Mouse (Mus musculus): ENCODE measurements around the gene Zscan20.
"Not testable (repeated sequence)": the region's sequence is repeated elsewhere in the genome, so short reads cannot be mapped to it uniquely, and the experiment has no call there.

Zscan20 gene

DNA sequence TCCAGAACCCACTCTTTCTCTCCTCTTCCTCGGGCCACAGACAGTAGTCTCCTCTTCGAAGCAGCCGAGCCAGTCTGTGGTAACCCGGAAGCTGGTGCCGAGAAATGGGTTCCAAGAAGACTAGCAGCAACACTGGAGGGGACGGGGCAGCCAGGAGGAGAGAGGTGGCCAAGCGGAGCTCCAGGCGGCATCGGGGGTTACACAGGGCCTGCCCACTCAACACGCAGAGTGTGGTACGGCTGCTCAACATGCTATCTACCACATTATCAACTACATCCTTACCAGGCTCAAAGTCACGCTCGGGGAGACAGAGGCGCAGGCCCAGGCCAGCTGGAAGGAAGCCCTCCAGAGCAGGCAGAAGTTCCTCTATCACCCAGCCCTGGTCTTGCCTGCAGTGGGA lies 5.9 kb upstream of the Zscan20 start:
- no peak for DNase-seq (ENCODE audit: low spot score in 2 of 2)

DNA sequence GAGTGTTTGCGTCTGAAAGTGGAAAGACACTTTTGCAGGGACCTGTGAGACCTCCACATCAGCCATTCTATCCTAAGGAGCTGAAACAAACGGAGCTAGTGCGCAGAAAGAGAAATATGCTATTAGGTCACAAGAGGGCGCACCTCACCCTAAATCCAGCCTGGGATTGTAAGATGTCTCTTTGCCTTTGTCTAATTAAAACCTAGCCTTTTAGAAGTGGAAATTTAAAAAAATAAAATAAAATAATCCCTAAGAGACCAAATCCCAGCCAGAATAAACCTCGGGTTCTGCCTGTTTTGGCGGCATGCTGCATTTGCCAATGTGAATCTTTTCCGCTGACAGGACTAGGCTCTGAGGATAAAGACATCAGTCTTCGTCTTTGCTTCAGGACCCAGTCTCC lies 3.4 kb upstream of the Zscan20 start:
- DNase-seq (ENCODE audit: low spot score in 2 of 2), result no peak

DNA sequence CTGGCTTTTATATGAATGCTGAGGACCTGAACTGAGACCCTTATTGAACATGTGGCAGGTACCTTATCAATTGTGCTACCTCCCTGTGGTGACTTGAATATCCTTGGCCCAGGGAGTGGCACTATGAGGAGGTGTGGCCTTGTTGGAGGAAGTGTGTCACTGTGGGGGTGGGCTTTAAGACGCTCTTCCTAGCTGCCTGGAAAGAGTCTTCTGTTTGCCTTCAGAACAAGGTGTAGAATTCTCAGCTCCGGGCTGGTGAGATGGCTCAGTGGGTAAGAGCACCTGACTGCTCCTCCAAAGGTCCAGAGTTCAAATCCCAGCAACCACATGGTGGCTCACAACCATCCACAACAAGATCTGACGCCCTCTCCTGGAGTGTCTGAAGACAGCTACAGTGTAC lies 1.8 kb upstream of the Zscan20 start:
- not testable (repeated sequence) for DNase-seq (ENCODE audit: low spot score in 2 of 2)

DNA sequence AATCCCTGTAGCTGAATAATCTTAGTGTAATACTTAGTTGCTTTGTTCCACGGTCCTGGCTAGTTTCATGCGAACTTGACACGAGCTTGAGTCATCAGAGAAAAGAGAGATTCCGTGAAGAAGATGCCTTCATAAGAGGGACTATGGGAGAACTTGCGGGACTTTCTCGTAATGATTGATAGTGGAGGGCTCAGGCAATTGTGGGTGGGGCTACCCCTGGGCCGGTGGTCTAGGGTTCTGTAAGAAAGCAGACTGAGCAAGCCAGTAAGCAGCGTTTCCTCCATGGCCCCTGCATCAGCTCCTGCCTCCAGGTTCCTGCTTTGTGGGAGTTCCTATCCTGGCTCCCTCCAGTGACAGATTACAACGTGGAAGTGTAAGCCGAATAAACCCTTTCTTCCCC lies 808 bp upstream of the Zscan20 start:
- DNase-seq (ENCODE audit: low spot score in 2 of 2), result no peak

DNA sequence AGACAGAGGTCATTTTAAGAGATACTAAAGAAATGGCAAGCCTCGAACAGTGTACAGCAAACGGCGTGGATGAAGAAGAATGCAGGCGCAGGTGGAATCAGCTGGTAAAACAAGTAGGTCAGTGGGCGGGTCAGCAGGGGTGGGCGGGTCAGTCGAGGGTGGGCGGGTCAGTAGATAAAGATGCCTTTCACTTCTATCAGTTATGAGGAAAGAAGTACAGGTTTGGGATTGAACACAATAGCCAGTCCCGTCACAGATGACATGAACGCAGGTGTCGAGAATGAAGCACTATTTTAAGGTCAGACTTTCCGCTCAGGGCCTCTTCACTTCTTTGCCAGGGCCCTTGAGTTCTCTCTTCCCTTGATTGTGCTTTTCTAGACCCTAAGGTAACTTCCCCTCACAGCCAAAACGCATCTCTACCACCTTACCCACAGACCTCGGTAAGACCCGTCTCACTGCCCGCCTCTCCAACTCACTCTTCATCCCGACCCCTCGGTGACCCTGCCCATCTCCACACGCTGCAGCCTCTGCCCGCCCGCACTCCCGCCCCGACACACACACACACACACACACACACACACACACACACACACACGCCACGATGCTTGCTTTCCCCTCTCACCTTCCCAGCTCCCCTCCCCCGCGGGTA lies 498 bp downstream of the Zscan20 start:
- DNase-seq (ENCODE audit: low spot score in 2 of 2), result no peak

DNA sequence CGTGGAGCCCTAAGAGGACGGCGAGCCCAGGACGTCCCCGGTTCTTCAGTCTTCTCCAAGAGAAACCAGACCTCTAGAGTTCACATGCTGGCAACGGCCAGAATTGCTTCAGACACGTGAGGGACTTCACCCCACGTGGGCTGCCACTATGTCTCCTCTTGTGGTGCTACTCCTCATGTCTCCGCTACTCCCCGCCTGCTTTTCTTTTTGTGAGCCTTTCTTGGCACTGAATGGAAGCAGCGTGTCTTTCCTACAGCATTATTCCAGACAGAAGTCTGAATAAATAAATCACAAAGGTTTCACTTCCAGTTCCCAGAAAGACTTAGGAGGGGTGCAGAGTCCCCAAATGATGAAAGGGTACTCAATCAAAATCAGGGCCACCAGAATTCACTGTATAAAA lies 2.2 kb downstream of the Zscan20 start:
- DNase-seq (ENCODE audit: low spot score in 2 of 2), result no peak

DNA sequence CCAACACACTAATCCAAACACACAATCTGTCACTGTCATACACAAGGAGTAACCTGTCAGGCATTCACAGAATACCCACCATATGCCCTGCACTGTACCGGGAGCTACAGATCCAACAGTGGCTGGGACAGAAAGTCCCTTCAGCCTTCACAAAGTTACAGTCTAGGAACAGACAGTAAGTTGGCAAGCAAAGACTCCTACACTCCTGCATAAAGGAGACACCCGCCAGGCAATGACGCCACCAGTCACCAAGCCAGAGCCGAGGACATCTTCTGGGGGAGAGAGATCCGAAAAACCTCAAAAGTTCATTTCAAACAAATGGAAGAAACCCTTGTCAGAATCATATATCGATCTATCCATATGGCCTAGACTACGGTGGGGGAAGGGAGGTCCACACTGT lies 3.3 kb downstream of the Zscan20 start:
- DNase-seq (ENCODE audit: low spot score in 2 of 2), result no peak

DNA sequence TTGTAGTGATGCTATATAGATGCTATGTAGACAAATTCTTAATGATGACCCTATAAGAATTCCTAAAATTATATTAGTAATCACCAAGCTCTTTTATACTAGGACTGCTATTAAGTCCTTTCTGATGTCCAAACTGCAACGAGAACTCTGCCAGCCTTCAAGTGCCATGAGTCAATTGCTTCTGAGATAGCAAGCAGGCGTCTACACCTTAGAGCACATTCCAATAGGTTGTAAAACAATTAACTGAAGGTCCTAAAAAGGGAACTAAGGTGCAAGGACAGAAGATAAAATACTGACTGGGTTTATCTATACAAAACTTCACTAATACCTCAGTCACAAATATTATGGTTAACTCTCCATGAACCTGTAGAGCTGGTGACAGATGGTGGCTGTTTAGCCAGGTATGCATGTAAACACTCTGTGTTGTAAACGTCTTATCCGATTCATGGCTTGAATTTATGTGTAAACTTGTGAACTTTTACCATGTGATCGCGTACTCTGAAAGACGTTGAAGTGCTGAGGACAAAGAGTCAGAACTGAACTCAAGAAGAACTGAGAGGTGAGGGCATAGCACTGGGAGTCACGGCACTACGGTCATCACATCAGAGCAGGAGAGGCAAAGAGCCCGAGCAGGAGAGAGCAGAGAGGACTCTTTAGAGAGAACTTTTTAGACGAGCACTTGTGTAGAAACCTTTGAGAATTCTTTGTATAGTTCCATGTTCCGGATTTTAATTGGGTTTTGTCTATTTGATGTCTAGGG lies 11.9 kb downstream of the Zscan20 start:
- DNase-seq (ENCODE audit: low spot score in 2 of 2), result no peak

DNA sequence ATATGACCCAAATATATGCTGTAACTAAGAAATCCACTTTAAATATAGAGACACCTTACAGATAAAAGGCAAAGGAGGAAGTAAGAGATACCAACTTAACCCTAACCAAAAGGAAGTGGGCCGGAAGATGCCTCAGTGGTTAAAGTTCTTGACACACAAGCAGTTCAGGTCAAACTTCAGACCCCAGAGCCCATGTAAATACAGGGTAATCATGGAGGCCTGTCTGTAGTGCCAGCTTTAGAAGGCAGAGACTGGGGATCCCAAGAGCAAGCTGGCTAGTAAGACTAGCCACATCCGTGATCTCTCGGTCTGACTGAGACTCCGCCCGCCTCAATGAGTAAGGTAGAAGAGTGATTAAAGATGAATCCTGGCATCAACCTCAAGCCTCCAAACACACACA lies 15.8 kb downstream of the Zscan20 start:
- DNase-seq (ENCODE audit: low spot score in 2 of 2), result no peak

DNA sequence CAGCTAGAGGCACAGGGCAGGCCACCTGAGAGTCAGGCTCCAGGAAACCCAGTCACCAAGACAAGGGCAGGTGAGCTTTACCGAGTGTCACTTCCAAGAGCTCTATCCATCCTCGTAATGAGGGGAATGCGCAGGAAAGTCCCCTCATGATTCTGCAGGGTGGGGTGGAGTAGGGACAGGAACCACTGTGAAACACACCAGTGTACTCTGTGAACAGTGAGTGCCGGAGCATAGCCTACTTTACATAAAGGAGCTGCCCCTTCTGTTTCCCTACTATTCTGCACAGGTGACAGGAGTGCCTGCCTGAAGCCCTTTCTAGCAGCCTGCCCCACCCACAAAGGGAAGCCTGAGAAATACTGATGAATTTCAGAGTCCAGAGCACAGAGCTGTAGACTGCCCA lies 16.6 kb downstream of the Zscan20 start:
- DNase-seq (ENCODE audit: low spot score in 2 of 2), result no peak

DNA sequence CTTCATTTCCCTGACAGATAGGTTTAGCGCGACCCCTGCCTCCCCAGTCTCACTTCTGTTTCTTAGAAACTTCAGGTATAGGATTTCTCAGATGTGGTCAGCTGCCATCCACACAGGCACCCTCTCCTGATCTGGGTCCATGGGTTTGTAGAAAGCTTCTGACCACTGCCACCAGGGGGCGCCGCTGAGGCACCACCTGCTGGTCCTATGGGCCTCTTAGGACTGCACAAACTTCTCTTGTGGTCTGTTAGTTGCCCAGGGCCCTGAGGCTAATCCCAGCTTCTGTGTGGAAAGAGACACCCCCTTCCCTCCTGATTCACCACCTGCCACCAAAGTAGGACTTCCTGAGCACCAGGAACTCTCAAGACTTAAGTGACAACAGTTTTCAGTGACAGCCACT lies 30.7 kb downstream of the Zscan20 start:
- no peak for DNase-seq (ENCODE audit: low spot score in 2 of 2)

DNA sequence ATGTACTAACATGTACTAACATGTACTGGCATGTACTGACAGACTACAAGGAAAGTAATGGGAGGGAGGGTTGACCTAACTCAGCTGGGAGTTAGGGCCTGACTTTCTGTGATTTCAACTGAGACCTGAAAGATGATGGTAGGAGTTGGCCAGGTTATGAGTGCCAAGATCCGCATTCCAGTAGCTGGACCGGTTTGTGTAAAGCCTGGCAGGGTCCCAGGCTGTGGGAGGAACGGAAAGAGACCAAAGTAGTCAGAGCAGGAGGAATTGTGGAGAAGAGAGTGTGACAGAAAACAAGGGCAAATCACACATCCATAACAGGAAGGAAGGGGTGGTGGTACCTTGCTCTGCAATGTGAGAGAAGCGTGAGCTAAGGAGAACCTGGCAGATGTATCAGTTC lies 34.1 kb downstream of the Zscan20 start:
- DNase-seq (ENCODE audit: low spot score in 2 of 2), result no peak

DNA sequence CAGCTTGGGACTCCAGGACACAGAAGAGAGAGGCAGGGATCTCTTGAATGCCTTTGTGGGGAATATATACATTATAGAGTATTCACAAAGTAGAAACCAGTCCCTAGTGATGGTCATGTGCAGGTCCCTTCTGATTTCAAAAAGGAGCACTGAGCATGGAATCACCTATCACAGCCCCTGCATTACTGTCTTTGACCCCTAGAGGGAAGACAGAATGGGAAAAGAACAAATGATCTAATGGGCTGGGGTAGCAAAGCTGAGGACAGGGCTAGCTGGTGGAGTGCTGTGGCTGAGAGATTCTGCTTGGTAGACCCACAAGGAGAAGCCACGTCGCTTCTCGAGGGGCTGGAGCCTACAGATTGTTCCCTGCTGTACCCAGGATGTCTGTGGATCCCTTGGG lies 49.6 kb downstream of the Zscan20 start:
- no peak for DNase-seq (ENCODE audit: low spot score in 2 of 2)

DNA sequence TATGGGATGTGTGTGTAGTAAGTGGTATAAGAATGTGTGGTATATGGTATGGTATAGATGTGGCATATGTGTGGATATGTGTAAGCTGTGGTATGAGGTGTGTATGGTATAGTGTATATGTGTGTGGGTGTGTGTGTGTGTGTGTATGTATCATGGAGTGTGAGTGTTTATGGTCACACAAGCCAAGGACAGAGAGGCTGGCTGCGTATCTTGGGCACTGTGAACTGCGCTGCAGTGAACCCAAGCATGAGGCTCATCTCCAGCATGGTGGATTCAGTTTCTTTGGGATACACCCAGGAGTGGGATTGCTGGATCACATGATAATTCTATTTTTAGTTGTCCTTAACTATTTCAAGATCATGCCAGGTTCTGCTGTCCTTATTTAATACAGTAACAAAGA lies 55.7 kb downstream of the Zscan20 start:
- DNase-seq (ENCODE audit: low spot score in 2 of 2), result no peak

DNA sequence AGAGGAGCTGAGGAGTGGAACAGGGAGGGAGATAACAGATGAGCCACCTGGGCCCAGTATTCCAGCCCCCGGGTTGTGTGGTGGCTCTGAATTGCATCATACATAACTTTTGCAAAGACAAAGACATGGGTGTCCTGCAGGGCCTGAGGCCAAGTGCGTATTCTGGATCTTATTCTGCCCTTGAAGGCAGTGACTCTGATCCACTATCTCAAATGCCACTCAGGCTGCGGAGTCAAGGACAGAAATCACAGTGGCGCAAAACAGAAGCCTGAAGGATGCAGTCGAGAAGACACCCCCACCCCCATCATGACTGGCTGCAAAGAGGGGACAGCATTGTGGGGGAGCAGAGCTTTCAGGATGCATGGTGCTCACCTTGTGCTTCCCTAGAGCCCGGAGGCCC lies 59.1 kb downstream of the Zscan20 start:
- DNase-seq (ENCODE audit: low spot score in 2 of 2), result no peak

DNA sequence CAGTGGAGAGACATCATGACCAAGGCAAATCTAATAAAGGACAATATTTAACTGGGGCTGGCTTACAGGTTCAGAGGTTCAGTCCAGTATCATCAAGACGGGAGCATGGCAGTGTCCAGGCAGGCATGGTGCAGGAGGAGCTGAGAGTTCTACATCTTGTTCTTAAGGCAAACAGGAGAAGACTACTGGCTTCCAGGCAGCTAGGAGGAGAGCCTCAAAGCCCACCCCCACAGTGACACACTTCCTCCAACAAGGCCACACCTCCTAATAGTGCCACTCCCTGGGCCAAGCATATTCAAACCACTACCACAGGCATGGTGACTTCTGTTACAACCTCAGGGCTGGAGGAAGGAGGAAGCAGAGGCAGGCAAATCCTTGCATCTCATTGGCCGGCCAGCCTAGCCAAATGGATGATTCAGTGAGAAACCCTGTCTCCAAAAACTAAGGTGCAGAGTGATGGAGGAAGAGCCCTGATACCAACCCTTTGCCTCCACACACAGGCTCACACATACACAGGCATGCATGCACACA lies 65.9 kb downstream of the Zscan20 start:
- not testable (repeated sequence) for DNase-seq (ENCODE audit: low spot score in 2 of 2)

DNA sequence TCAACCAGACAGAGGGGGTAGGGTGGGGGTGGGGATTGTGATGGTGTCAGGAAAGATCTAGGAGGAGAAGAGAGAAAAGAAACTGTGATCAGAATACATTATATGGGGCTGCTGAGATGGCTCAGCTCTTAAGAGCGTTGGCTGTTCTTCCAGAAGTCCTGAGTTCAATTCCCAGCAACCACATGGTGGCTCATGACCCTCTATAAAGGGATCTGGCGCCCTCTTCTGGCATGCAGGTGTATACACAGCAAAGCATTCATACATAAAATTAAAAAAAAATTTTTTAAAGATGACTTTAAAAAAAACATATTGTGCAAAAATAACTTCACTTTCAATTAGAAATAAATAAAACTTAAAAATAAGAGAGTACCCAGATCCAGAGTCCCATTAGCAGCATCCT lies 66.5 kb downstream of the Zscan20 start:
- no peak for DNase-seq (ENCODE audit: low spot score in 2 of 2)
